Mouse (Mus musculus) cerebellum, adult 2 months (tissue): ENCODE data around the gene Pef1.

ENCODE experiments used
- CTCF ChIP-seq: fragments of 200-500 bp; IDR thresholded peaks from 2 replicates; pipeline ENCODE4 v1.5.1; 2011; ENCODE audit warnings: low read depth, mild to moderate bottlenecking, control low read depth, low read length, moderate library complexity, borderline replicate concordance; ENCODE audit not compliant: insufficient read depth
- POLR2A ChIP-seq: fragments of 200-500 bp; IDR thresholded peaks from 2 replicates; pipeline ENCODE4 v1.6.1; 2011; ENCODE audit warnings: low read length, control low read depth, borderline replicate concordance; ENCODE audit not compliant: insufficient read depth

DNA sequence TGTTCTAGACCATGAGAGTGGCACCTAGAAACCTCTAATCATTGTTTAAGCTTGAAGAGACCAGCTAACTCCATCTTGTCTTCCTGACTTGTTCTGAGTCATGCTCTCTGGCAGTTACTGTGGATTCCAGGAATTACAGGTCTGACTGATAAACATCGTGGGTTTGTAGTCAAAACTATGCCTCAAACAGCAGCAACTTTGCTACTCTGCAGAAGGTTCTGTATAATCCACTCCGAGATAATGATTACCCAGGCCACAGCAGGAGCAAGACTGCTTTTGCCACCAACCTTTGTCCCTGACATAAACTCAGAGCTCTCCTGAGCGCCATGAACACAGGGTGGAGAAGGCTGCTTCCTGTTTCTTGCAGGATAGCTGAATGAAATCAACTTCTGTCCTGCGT, 2.2 kb downstream of the Pef1 start:
- TF ChIP-seq CTCF (no peak), POLR2A (no peak)
